Comparison of ENCODE assay signal across 4 mouse cellular contexts in genomic region chr13:110404686-110405085, GRCm38 (mm10). TPM values are rescaled to one million over a fixed set of nuclear protein-coding genes. Genes with fewer than 3 reads are reported as not detected.
"Had no signal": no experiment of that assay in that cellular context is flagged by ENCODE, and none has a peak within 500 bp of the region (broad histone marks: within the 10 kb centered on the region; RNA-seq: fewer than 3 reads in every experiment).

No protein-coding gene starts in this region.

RNA-seq across cellular contexts. Expression of gene Gapt, which starts 47.7 kb away (rescaled TPM):
- polyA plus RNA-seq: neural tube, embryonic 13.5 days; neural tube, embryonic 14.5 days; neural tube, embryonic 15.5 days; stomach, embryonic 14.5 days had no signal
